Mouse (Mus musculus) kidney, adult 8-10 months (tissue): ENCODE measurements around the gene Ano2.
A peak's percentile ranks its signal among the peaks of the same experiment; 100 is the strongest.

Experiments
- DNase-seq, 2 experiments: peaks; one replicate each; pipeline ENCODE4 v3.0.0; 2022

Ano2 gene

DNA sequence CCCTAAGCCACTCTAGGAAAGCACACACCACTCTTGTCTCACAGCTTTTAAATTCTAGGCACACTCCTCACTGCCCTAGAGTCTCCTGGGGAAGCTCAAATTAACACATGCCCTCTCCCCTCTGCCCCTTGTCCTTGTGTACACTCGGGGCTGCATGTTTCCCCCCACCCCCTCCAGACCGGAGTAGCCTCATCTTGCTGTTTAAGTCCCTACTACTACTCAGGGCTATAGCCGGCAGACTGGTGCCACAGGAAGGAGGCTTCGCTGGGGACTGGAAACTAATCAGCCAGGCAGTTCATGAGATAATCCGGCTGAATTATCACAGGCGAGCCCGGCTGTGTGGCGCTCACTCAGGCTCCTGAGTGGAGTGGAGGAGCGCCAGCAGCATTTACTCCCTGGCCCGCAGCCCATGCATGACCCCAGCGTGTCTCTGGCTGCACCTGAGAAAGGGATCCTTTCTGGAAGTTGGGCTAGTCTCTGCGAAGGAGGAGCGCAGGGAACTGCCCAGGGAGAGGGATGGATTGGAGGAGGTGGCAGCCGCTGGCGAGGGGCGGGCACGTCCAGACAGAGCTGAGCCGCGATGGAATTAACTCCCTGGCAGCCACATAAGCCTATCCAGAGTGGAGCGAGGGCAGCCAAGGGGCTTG lies at the start of gene Ano2:
Ano2 (plus strand) TSS at position 363 of the 647 bp plus-strand sequence.
- DNase-seq = no peak

DNA sequence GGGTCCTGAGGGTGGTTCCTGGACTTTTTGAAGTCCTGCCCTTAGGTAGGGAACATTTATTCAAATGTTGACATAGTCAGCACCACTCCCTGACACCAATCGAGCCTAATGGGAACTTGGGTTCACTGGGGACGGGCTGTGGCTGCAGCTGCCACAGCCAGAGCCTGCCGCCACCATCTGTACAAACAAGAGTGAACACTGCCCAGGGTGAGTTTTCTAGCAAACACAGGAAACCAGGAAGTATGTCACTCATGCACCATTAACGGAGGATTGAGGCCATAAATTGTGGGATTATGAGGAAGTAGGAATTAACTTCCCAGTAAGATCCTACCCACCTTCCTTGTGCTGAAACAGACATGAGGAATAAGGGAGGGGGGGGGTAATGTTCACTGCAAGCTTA lies 49.7 kb upstream of the Ano2 start:
- no peak for DNase-seq

DNA sequence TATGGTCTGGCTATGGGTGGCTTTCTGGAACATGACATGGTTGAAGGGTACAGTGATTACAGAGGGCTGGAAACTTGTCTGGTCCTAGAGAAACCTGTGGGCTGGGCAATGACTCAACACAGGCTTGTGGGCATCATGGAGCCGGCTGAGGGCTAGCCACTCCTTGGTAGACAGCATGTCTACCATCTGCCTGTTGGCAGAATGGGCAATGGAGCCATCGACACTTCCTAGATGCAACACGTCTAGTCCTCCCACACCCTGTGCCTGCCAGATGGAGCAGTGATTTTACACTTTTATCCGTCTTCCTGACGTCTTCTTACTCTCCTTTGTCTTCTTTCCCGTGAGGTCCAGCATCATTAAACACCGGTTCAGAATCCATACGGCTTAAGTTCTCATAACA lies 49.1 kb upstream of the Ano2 start:
- no peak for DNase-seq

DNA sequence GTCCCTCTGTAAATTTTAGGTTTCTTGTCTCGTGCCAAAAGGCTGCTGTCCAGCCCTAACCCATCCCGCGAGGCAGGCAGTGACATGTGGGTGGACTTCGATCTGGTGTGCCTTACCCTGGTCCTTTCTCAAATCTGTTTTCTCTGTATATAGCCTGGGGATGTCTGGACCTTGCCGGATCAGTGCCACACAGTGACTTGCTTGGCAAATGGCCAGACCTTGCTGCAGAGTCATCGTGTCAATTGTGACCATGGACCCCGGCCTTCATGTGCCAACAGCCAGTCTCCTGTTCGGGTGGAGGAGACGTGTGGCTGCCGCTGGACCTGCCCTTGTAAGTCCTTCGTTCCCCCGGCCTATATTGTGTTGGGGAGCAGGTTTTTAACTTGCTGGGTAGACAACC lies 41.3 kb upstream of the Ano2 start:
- no peak for DNase-seq

DNA sequence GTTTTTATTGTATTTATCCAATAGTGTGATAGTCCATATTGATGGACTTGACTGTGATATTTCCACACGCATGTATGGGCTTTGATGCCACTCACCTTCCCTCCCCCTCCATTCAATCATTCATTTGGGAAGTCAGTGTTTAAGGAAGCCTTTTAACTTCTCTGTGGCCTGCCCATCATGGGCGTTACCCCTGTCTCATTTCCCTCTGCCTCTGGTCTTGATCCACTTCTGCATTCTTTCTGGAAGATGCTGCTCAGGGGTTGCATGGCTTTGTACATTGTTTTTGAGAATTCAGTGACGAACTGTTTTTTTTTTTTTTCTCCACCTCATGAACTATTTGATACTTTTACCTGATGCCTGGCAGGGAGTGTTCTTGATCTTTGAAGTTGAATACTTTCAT lies 38.9 kb upstream of the Ano2 start:
- no peak for DNase-seq

DNA sequence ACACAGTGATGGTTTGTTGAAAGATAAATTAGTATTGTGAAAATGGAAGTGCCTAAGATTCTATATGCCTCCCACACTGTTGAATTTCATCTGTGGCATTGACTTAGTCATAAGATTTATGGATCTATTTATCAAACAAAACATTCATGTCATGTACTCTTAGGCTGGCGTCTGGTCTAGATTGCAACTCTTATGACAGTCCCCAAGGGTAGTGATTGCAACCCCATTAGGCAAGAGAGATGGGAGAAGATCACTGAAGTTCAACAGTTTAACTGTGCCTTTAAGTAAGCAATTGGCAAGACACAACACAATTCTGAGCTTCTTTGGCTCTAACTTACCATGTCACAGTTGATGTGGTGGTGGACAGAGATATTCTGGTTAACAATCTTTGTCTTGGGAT lies 36.8 kb upstream of the Ano2 start:
- DNase-seq = no peak

DNA sequence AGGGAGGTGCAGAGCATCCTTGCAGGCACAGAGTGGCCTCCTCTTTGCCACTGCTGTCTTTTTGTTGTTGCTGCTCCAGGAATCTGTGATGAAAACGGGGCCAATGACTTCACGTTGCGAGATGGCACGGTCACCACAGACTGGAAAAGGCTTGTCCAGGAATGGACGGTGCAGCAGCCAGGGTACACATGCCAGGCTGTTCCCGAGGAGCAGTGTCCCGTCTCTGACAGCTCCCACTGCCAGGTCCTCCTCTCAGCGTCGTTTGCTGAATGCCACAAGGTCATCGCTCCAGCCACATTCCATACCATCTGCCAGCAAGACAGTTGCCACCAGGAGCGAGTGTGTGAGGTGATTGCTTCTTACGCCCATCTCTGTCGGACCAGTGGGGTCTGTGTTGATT lies 33.3 kb upstream of the Ano2 start:
- no peak for DNase-seq

DNA sequence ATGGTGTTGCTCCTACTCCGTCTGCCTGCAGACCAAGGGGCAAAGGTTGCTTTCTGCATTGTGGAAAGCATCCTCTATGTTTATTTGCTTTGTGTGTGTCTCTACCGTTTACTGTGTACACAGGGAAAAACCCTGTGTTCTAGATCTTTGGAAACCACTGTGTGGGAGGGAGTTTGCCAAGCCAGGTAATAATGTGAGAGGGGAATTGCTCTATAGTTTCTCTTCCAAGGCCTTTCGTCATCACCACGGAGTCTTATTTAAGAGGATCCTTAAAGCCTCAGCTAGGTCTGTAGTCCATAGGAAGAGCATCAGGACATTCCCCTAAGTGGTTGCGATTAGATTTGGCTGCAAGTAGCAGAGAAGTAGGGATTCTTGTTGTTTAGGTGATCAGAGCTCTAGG lies 32.3 kb upstream of the Ano2 start:
- no peak for DNase-seq

DNA sequence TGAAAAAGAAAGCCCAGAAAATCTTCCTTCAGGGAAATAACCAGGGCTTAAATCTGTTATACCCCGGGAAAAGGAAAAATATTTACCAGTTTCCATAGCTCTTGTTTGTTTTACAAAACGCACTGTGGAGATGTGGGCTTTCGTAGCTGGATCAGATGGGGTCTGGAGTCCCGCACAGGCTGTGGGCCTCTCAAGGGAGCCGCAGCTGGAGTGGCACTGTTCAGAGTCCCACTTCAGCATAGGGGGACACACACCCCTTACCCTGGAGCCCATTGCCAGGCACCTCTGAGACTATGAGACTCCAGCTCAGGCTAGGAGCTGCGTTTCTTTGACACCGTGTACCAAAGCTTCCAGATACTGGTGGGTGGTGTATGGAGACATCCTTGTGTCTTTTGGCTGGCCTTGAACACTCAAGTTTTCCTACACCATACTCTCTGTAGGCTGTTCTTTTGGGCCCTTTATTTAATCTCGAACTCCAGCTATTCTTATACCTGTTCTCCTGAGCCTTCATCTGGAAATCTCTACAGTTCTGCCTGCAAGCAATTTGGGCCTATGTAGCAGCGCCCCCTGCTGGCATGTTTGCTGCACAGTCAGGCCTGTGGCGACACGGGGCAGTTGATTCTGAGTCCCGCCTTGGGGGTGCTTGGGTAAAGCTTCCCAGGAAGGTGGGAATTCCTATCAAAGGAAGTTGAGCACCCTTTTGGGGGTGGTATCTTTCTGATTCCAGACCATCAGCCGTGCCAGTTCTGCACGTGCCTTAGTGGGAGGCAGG lies 28.9 kb upstream of the Ano2 start:
- DNase-seq = peak; percentile 17 to 63

DNA sequence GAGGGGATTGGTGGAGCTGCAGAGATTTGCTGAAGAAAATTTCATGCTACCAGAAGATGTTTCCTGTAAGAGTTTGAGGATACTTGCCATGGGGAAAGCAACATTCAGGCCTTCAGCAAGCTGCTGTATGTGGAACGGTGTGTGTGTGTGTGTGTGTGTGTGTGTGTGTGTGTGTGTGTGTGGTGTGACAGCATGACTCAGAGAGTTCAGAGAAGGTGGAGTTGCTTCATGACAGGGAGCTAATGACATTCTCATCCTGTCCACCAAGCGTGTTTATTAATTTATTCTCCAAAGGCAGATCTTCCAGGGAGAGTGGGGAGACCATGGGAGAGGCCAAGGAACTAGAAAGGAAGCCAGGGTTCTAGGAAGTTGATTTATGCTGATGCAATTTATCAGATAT lies 26.3 kb upstream of the Ano2 start:
- DNase-seq = no peak

DNA sequence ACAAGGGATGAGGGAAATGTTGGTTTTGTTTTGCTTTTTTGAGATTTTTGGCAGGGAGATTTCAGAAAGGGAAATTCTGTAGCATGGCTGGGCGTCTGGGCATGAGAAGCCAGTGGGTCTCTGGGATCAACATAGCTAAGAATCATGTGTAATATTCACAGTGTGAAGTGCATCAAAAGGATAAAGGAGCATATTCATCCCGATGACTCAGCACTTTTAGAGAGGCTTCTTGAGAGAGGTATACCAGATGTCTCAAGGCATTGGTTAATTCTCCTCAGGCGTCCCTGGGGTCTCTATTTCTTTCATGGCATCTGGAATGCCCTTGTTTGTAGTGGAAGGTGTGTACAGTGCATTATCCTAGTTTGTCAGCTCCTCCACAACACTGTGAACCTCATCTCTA lies 18.4 kb upstream of the Ano2 start:
- DNase-seq = no peak

DNA sequence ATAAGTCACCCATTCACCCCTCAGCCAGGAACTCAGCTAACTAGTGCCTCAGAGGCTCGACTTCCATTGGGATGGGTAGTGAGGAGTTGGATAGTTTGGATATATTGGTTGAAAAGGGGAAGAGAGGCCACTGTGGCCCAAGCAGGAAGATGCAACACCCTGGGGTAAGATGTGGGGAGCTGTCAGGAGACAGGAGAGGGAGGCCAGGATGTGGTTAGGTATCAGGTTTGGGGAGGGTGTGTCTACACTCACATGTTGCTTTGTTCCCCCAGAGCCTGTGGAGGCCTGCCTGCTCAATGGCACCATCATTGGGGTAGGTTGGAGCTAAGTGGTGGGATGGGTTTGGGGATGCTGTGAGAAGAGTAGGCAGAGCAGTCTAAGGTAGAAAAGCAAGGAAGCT lies 11.7 kb upstream of the Ano2 start:
- no peak for DNase-seq

DNA sequence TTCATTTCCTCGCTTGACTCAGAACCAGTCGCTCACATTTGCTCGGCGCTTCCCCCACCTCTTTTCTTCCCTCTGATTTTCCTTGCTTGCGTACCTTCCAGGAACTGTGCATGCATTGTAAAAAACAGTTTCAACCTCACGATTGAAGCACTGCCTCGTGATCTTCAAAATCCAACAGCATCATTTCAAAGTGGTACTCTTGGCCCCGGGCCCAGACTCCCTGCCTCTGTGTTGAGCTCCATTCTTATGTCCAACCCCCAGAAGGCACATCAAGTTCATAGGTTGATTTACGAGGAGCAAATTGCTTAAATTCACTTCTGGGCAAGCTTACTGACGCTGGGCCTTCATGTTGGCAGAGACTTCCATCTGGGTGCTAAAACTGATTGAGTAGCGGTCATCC lies 9.6 kb upstream of the Ano2 start:
- DNase-seq = no peak

DNA sequence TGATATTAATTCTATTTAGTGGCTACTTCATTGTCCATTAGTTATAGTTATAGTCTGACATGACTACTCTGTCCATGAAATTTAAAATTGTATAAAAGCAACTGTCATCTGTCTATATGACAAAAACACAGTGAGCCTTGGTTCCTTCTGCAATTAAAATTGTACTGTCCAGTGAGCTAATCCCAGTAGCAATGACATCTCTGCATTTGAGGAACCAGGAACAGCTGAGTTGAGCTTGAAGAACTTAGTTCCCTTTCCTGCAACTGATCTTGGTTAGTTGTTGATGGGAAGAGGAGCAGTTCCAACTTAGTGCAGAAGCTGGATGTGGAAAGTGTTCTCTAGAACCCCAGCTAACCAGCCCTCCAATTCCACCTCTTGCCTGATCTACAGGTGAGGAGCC lies 4.8 kb upstream of the Ano2 start:
- no peak for DNase-seq

DNA sequence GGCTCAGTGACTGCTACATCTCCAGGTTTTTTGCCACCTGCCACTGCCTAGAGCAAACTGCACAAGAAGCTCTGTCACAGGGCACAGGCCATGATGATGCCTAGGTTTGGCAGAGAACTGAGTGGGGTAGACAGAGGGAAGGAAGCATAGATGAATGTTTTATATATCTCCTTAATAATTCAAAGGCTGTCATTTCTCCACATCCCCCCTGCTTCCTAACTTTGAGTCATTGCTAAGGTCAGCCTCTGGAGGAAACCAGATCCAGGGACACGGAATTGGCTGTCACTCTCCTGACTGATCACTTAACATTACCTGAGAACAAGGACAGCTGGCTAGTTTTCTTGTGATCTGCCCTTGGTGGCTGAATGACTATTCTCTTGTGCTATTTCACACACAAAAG lies 2.2 kb upstream of the Ano2 start:
- no peak for DNase-seq

DNA sequence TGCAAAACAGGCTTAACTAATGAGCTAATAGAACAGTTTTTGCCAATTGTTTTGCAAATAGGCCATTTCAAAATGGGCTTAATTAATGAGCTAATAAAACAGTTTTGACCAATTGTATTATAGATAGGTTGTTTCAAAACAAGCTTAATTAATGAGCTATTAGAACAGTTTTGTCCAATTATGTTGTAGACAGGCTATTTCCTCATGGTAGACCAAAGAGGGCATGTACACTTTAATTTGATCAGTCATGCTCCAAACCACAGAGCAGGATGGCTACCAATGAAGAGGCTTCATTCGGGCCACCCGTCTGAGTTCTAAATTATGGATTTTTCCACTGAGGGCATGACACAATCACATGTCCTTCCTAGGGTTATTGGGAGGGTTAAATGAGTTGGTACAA lies 10.9 kb downstream of the Ano2 start:
- DNase-seq = no peak

DNA sequence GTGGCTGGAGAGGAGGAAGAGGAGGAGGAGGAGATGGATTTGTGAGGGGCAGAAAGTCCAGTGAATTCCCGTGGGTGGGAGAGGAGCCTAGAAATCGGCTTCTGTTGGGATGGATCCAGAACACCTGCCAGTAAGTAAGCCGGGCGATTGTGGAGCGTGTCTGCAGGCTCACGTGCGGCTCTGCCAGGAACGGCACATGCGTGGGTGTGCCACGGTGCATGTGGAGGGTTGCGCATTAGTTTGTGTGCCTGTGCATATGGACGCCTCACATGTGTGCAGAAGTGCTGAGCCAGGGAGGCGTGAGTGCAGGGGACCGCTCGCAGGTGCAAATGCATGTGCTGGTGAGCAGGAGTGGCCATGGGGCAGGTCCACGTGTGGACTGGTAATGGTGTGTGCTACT lies 21.0 kb downstream of the Ano2 start:
- no peak for DNase-seq

DNA sequence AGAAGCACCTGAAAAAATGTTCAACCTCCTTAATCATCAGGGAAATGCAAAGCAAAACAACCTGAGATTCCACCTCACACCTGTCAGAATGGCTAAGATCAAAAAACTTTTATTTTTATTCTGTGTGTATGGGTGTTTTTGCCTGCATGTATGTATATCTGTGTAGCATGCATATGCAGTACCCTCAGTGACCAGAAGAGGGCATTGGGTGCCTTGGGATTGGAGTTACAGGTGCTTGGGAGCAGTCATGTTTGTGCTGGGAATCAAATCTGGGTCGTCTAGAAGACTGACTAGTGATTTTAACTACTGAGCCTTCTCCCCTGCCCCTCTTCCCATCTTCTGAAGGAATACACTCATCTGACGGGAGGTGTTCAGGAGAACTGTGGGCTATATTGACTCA lies 36.2 kb downstream of the Ano2 start:
- no peak for DNase-seq

DNA sequence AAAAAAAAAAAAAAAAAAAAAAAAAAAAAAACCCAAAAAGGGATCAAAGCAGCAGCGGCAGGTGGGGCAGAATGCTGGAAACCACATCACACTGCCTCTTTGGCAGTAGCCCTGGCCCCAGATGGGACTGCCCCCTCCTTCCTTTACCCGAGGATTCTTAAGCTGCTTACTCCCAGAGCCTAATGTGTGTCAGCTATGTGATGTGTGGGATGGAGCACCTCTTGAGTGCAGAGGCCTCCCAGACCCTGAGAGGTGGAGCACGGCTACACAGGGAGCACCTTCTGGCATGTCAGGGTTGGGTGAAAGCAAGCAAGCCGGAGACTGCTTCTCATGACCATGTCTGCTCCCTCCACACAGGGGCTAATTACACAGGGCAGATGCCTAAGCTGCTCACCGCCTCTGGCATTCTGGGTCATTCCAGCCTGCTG lies 37.3 kb downstream of the Ano2 start:
- DNase-seq = no peak

DNA sequence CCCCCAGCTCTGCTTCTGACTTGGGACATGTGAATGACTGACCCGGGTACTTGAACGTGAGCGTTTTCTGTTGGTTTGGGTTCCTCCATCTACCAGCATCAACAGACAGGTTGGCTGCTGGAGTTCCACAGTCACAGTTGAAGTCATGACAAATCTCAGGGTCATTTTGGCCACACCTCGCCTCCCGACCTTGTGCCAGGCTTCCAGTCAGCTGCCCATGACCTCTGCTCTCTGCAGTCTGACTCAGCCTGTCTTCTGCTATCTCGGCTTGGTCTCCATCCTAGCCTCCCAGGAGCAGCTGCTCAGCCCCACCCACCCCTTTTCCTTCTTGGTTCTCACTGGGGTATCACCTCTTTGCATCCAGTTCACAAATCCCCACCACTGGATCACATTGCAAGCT lies 39.3 kb downstream of the Ano2 start:
- no peak for DNase-seq

DNA sequence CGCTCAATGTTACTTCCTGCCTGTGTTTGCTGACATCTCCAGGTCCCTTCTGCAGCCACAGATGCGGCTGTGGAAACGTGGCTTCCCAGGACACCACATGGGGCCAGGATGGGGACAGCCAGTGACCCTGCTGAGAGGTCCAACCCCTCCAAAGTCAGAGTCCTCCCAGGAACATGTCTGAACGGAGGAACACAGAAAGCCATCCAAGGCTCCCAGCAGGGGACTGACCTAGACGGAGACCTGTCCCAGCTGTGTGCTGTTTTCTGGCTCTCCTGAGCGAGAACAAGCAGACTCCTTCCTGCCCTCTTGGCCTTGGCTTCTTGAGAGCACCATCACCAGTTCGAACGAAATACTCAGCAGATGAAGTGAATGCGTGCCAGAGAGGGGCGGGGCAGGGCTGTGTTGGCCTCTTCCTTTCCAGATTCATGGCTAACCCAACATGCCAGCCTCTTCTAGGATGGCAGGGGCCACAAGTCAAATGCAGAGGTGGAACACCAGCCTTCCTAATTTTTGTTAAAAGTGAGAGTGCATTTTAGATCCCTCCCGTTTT lies 39.8 kb downstream of the Ano2 start:
- no peak for DNase-seq

DNA sequence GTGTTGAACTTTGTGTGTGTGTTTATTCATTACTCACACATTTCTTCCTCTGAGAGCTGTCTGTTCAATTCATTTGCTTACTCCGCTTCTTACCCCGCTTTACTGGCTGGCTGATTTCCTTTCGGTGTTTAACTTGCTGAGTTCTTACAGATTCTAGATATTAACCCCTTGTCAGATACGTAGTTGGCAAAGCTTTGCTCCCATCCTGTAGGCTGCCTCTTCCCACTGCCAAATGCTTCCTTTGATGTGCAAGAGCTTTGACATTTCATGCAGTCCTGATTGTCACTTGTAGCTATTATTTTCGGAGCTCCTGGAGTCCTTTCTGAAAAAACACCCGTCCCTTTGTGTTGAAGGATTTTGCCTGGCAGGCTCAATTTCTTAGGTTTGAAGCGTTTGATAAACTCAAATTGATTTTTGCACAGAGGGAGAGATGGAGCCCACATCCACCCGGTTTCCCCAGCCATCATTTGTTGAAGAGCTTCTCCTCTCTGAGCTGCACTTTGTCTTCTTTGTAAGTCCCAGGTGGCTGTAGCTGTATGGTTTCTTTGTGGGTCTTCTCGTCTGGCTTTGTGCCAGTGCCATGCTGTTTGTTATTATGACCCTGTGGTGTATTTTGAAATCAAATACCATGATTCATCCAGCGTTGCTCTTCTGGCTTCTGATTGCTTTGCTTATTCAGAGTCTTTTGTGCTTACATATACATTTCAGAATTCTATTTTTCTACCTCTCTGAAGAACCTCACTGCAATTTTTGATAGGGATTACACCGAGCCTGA lies 47.5 kb downstream of the Ano2 start:
- DNase-seq = no peak

DNA sequence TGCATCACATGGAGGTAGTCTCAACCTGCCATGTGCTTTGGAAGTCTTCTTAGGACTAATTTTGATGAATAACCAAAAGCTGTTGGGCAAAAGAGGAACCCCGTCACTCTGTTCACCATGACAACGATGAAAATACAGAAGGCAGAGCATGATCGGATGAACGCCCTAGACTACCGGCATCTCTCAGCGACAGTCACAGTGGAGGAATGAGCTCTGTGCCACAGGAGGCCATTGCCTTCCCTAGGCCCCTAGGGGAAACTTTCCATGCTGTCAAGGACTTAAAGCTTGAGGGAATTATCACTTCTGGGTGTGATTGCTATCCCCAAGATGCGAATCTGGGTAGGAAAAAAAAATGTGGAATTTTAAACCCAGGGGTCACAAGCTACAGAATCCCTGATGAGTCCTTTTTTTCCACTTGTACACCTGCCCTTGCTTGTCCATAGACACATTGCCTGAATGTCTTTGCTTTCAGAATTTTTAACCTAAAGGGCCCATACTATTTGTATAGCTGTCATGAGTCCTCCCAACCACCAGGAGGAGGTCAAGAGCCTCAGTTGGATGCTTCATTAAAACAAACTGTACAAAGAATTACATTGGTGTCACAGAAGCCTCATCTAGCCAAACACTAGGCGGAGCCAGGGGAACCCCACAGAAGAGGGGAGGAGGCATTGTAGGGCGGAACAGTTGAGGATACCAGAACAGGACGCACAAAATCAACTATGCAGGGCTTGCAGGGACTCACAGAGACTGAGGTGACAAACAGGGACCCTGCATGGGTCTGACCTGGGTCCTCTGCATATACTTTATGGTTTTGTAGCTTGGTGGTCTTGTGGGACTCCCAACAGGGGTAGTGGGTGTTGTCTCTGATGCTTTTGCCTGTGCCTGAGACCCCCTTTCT lies 53.2 kb downstream of the Ano2 start:
- DNase-seq = no peak
